Mouse (Mus musculus) testis, adult 2 months (tissue): Measurements from ENCODE around the gene Gabrd. TPM values are rescaled to one million over a fixed set of nuclear protein-coding genes. Genes with fewer than 3 reads are reported as not detected.

Experiments used
- H3K27ac ChIP-seq: fragments of 200-500 bp; 2 replicates; pipeline ENCODE4 v1.5.1; 2012; ENCODE audit warnings: low read depth, low read length; ENCODE audit not compliant: control insufficient read depth, insufficient read depth
- H3K27me3 ChIP-seq: fragments of 200-500 bp; 2 replicates; pipeline ENCODE4 v1.6.1; 2012; ENCODE audit warnings: mild to moderate bottlenecking, low read length, moderate library complexity; ENCODE audit not compliant: control insufficient read depth, insufficient read depth
- H3K36me3 ChIP-seq: fragments of 200-500 bp; 2 replicates; pipeline ENCODE4 v1.6.1; 2012; ENCODE audit warnings: mild to moderate bottlenecking, low read length; ENCODE audit not compliant: control insufficient read depth, insufficient read depth
- H3K4me1 ChIP-seq: fragments of 200-500 bp; 2 replicates; pipeline ENCODE4 v1.6.1; 2012; ENCODE audit warnings: low read length; ENCODE audit not compliant: control insufficient read depth, insufficient read depth
- H3K4me3 ChIP-seq: fragments of 200-500 bp; 2 replicates; pipeline ENCODE4 v1.5.1; 2012; ENCODE audit warnings: low read depth, mild to moderate bottlenecking, low read length, moderate library complexity, mixed read lengths; ENCODE audit not compliant: control insufficient read depth
- CTCF ChIP-seq: fragments of 200-500 bp; IDR thresholded peaks from 2 replicates; pipeline ENCODE4 v1.5.1; 2012; ENCODE audit warnings: low read depth, mild to moderate bottlenecking, inconsistent platforms, low read length, moderate library complexity; ENCODE audit not compliant: control insufficient read depth, insufficient read depth, insufficient replicate concordance
- POLR2A ChIP-seq: fragments of 200-500 bp; IDR thresholded peaks from 2 replicates; pipeline ENCODE4 v1.6.1; 2012; ENCODE audit warnings: low read depth, mild to moderate bottlenecking, inconsistent platforms, low read length, moderate library complexity; ENCODE audit not compliant: control insufficient read depth
- polyA plus RNA-seq: library from polyadenylated mRNA; depleted of rRNA; stranded (reverse); fragments of >200 nt; gene quantifications from 2 replicates; pipeline ENCODE4 v1.2.3, GENCODE M21; 2012

Gabrd gene
- polyA plus RNA-seq, 1 experiment = 0.17 TPM

- H3K27ac ChIP-seq = peak within 1 kb of the TSS; percentile 86
- peak within 1 kb of the TSS; percentile 88 for H3K4me3 ChIP-seq
- H3K4me1 ChIP-seq = peaks cover 3% of the 10 kb centered on the region
- peak; percentile 83 for TF ChIP-seq POLR2A
- TF ChIP-seq CTCF = no peak
- H3K27me3 ChIP-seq = no peaks in the 10 kb centered on the region
- H3K36me3 ChIP-seq = no peaks in the 10 kb centered on the region; the same call in 1 of the 2 replicates
Measured at GRCm38 (mm10) chr4:155409058-155409776, 11.3 kb upstream of the Gabrd start, which contains the start of gene Cfap74. Gene Cfap74 (plus strand): TSS chr4:155409190.

- H3K4me3 ChIP-seq = peak overlapping the region; percentile 88
- H3K4me1 ChIP-seq = peaks cover 3% of the 10 kb centered on the region
- H3K27me3 ChIP-seq = no peaks in the 10 kb centered on the region
- no peaks in the 10 kb centered on the region; the same call in 1 of the 2 replicates for H3K36me3 ChIP-seq
- TF ChIP-seq CTCF = no peak
- no peak for TF ChIP-seq POLR2A
- H3K27ac ChIP-seq = peak overlapping the region; percentile 86
Measured at GRCm38 (mm10) chr4:155408695-155409057, 10.8 kb upstream of the Gabrd start.

- TF ChIP-seq POLR2A (no peak), CTCF (no peak)
- no peaks in the 10 kb centered on the region for H3K27me3 ChIP-seq
- H3K36me3 ChIP-seq = no peaks in the 10 kb centered on the region
- no peak overlapping the region for H3K27ac ChIP-seq
- peaks cover 7% of the 10 kb centered on the region for H3K4me1 ChIP-seq
- H3K4me3 ChIP-seq = no peak overlapping the region
Measured at GRCm38 (mm10) chr4:155402489-155402888, 4.6 kb upstream of the Gabrd start.

GRCm38 (mm10) chr4:155401121-155401520, 3.2 kb upstream of the Gabrd start:
- Histone ChIP-seq H3K4me3 (no peak overlapping the region), H3K27ac (no peak overlapping the region), H3K27me3 (no peaks in the 10 kb centered on the region), H3K4me1 (peaks cover 11% of the 10 kb centered on the region), H3K36me3 (no peaks in the 10 kb centered on the region)
- TF ChIP-seq POLR2A (no peak), CTCF (no peak)

- Histone ChIP-seq H3K36me3 (no peaks in the 10 kb centered on the region), H3K4me1 (peaks cover 11% of the 10 kb centered on the region), H3K27me3 (no peaks in the 10 kb centered on the region), H3K4me3 (no peak overlapping the region; the same call in 1 of the 2 replicates), H3K27ac (no peak overlapping the region)
- TF ChIP-seq CTCF (no peak), POLR2A (no peak)
Measured at GRCm38 (mm10) chr4:155398222-155398540, 269 bp upstream of the Gabrd start.

GRCm38 (mm10) chr4:155396751-155397150, 1.2 kb downstream of the Gabrd start:
- H3K27me3 ChIP-seq = no peaks in the 10 kb centered on the region
- H3K27ac ChIP-seq = no peak overlapping the region
- peaks cover 11% of the 10 kb centered on the region for H3K4me1 ChIP-seq
- no peaks in the 10 kb centered on the region for H3K36me3 ChIP-seq
- no peak overlapping the region for H3K4me3 ChIP-seq
- TF ChIP-seq CTCF (no peak), POLR2A (no peak)

GRCm38 (mm10) chr4:155395471-155395870, 2.4 kb downstream of the Gabrd start:
- H3K27me3 ChIP-seq = no peaks in the 10 kb centered on the region
- TF ChIP-seq CTCF (no peak), POLR2A (no peak)

More at GRCm38 (mm10) chr4:155395471-155395870, 2.4 kb downstream of the Gabrd start:
- Histone ChIP-seq H3K4me1 (peaks cover 11% of the 10 kb centered on the region), H3K4me3 (no peak overlapping the region), H3K36me3 (no peaks in the 10 kb centered on the region), H3K27ac (no peak overlapping the region)
